Mouse (Mus musculus) liver, embryonic 14.5 days (tissue): ENCODE measurements at regions not wholly inside any gene's neighbourhood (a gene's known extent, or its start where the extent isn't known, plus 50 kb on each side); places are given as distances from the start of the nearest gene placed in this dataset.

ENCODE experiments used
- CTCF ChIP-seq: IDR thresholded peaks from 2 replicates; pipeline ENCODE4 v1.5.1; 2016; ENCODE audit warnings: antibody characterized with exemption, low read depth, control low read depth
- EP300 ChIP-seq: IDR thresholded peaks from 2 replicates; pipeline ENCODE4 v1.6.1; 2016; ENCODE audit warnings: antibody characterized with exemption, low read depth

GRCm38 (mm10) chr14:80257086-80257485, 273.2 kb downstream of the Olfm4 start:
- TF ChIP-seq EP300 (no peak), CTCF (no peak)
